Mouse (Mus musculus): ENCODE results near the gene Haus3. TPM values are rescaled to one million over a fixed set of nuclear protein-coding genes. Genes with fewer than 3 reads are reported as not detected.

Gene Haus3
- total RNA-seq, 4 experiments from 2014 or later = 3.5 to 4.0 (median 3.6) TPM

DNA sequence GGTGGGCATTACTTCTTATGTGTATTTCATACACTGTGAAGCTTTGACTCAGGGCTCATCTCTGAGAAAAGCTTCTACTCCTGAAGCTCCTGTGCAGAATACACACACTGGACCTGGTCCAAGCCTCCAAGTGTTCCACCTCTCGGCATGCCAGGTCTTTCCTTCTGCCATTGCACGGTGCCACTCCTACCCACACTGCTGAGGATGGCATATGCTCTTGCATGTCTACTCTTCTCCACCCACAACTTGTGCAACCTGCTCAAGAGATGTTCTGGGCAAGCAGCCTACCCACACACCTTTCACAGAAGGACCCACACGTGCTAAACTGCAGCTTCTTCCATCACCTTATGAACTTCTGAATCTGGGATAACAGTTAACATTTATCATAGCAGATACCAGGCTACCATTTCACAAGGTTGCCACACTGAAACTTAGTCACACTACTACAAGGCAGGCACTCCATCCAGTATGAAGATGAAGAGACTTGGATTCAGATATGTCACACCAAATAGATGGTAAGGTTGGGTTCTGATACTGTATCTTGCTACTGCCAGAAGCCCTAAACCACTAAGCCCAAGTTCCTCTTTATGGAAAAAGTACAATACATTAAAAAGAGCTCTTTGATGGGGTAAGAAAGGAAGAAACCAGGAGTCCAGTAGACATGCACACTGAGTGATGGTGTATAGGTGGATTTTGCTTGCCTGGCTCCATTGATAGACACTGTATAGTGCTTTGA, 50.0 kb downstream of the Haus3 start:
- no peak for DNase-seq (ENCODE audit: low spot score in 2 of 2)

DNA sequence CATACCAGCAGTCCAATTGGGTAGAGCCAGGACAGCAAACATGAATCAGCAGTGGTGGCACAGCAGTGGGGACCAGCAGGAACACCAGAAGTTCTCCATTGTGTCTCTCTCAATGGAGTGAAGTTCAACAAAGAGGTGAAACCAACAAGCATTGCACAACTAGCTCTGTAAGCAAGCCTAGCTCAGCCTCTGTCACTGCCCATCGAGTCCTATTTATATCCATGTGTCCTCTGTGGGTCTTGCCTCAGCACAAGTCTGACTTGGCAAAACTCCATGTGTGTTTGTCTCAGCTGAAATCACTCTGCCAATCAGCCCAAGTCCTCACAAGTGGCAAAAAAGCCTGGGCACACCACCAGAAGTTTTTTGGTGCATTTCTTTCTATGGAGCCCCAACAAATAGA, 63.6 kb downstream of the Haus3 start:
- DNase-seq (ENCODE audit: low spot score in 2 of 2) = no peak

Other genes starting within 250 kb of the Haus3 start
- gene Nelfa, start 233.1 kb downstream of the Haus3 start, total RNA-seq (2022) = 1 to 10 TPM; 5.7 to 7.0 (median 6.4) TPM
- not detected for gene Gm1673, start 186.1 kb downstream of the Haus3 start, total RNA-seq (2022)
- gene Nat8l, start 173.5 kb downstream of the Haus3 start, total RNA-seq (2022) = under 1 TPM; 0.16 to 0.24 (median 0.20) TPM
- gene Poln, start 79 bp downstream of the Haus3 start, total RNA-seq (2022) = 1 to 10 TPM in 1 of 4 experiments, under 1 TPM in 2, not detected in 1; 0.51 to 2.3 (median 0.89) TPM
- 10 to 100 TPM; 17.0 to 30.9 (median 24.8) TPM for gene Mxd4, start 18.2 kb upstream of the Haus3 start, total RNA-seq (2022)
- 1 to 10 TPM in 1 of 4 experiments, under 1 TPM in 3; 0.35 to 1.3 (median 0.68) TPM for gene Zfyve28, start 118.9 kb upstream of the Haus3 start, total RNA-seq (2022)
- gene Cfap99, start 119.1 kb upstream of the Haus3 start, total RNA-seq (2022) = not detected
- gene Rnf4, start 166.8 kb upstream of the Haus3 start, total RNA-seq (2022) = 10 to 100 TPM; 14.0 to 17.5 (median 15.9) TPM
- 10 to 100 TPM; 11.0 to 14.2 (median 11.5) TPM for gene Fam193a, start 200.4 kb upstream of the Haus3 start, total RNA-seq (2022)